Mouse (Mus musculus) urinary bladder, adult 18-20 months (tissue): ENCODE data around the gene Rgl1.

Source experiments
- DNase-seq, 2 experiments: peaks; one replicate each; pipeline ENCODE4 v3.0.0; 2022; ENCODE audit warnings: low spot score in 2 of 2, mixed read lengths in 2 of 2

The Rgl1 gene

DNA sequence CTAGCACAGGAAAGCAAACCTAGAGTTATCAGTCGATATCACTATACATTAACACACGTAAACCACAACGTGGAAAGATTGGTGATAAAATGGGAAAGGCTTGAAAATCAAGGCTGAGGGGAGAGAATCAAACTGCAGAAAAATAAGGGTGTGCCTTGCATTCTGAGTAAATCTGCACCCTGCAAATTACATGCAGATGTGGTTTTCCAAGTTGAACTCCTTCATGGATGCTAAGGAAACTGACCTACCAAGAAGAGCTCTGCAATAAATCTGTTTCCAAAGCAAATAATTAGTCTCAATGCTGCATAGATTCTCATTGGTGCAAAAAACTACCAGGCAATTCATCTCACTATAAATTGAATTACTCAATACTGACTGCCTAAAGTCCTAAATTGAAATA lies 178.7 kb downstream of the Rgl1 start:
- DNase-seq, result no peak

DNA sequence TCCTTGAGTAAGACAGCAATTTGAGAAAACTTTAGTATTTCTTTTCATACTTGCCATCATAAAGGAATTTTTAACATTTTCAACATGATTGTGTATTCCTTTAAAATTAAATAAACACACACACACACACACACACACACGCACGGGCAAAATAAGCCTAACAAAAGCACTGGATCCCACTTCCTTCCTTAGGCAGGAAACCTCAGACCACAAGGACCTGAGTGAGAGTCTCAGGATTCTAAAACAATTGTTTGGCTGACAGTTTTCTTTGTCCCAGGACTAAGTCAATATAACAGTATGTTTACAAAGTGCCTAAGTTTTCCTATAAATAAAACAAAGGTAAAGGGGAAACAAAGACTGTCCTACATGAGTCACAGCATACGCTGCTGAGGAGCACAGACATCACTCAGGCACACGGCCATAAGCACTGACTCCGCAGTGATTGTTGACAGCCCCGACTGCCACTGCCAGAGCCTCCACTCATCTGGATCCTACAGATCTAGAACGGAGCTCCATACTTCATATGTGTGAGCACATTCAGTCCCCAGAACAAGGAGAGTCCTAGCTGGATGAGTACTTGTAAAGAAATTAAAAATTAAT lies 180.7 kb downstream of the Rgl1 start:
- DNase-seq, result no peak

DNA sequence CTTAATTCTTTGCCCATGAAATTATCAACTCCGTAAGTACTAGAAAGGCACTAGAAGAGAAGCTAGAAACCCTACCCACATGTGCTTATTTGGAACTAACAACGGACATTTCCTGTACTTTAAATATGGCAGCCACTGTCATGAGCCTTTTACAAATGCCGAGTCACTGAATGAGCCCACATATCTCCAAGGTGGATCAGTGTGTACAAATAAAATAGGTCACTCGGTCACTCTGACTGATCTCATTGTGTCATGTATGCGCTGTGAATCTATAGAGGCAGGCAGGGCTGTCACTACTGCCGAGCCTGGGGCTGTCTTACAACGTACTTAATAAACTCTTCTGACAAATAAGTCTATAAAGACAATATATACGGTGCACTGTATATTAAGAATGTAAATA lies 181.2 kb downstream of the Rgl1 start:
- no peak for DNase-seq

DNA sequence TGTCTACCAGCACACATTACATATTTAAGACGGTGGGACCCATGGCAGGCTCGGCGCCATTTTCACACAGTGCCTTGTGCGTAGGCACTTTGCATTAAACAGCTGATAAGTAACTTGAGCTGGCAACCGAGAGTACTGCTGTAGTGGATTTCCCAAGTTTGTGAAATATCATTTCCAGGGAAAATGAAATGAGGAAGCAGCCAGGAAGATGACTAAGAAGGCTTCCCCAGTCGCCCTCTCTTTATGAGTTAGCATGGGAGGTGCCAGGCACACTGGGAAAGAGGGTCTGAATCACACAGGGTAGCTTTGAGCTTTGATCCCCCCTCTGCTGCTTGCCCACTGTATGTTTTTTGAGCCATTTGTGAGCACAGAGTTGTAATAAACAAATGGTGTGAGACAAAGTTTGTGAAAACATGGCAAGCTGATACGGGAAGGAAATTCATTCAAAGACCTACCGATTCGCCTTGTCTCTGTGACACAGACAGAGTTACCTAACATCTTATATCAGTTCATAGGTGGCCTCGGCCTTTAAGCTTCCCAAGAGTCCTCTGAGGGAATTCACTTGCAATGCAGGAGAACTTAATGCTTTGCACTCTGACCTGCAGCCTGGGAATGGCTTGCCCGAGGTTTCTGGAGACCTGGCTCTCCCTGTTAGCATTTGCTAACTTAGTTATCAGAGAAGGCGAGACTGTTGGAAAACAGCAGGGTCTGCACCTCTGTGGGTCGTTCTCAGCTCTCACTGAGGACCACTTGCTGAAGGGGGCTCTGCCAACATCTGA lies 184.8 kb downstream of the Rgl1 start:
- no peak for DNase-seq

DNA sequence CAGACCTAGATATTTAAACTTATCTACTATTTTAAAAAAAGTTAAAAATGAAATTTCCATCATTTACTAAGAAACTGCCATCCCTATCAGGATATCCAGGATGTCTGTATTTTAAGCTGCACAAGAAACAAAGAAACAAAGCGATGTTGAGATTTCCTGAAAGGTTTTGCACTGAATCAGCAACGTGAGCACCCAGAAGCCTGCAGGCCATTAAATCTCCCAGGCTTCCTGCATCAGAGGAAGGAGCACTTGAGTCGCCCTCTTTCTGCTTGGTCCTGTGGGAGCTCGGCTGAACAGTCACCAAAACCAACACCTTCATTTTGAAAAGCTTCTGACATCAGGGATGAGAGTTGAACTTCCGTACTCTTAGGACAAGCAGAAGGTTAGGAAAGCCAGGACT lies 187.2 kb downstream of the Rgl1 start:
- DNase-seq, result no peak

DNA sequence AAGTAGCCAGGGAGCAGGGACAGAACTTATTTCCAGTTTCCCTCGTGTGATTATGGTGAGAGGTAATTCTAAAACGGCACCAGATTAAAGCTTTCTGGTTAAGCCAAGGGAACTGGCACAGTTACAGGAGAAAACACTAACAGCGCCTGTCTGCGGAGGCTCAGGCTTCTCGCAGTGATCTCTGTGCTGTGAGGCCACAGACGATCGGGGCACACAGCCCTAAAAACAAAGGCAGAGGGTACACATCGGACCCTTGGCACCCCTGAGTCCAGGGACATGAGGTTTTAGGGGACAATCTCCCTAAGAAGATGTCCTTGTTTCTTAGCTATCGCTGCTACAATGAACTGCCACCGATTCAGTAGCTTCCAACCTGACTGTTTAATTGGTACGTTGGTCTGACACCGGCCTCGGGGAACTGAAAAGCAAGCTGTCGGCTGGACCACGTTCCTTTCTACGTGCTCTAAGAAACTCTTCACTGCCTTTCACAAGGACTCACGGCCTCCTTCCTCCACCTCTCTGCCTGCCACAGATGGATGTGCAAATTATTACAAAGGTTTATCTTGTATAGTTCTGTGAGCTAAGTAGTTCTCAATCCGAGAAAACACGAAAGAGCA lies 187.9 kb downstream of the Rgl1 start:
- DNase-seq, result no peak

DNA sequence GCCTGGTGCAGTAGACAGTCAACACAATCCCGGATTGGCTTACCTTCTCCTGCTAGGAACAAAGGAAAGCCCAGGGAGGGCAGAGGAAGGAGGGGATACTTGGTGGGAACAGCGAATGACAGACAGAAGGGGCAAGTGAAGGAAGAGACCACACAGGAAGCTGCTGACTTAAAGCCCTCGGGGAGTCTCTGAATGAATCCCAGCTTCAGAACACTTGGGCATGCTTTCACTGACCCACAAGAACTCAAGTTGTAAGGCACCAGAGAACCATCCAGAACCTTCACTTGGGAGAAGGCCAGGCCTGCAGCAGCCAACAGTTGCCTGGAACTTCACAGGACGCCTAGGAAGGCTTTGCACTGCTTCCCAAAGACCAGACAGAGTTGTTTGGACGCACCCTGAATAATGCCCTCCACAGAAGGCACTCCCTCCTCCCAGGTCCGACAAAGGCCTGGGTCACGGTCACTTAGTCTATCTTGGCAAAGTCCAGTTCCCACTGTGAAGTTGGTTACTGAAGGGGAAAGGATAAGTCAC lies 189.5 kb downstream of the Rgl1 start:
- no peak for DNase-seq

DNA sequence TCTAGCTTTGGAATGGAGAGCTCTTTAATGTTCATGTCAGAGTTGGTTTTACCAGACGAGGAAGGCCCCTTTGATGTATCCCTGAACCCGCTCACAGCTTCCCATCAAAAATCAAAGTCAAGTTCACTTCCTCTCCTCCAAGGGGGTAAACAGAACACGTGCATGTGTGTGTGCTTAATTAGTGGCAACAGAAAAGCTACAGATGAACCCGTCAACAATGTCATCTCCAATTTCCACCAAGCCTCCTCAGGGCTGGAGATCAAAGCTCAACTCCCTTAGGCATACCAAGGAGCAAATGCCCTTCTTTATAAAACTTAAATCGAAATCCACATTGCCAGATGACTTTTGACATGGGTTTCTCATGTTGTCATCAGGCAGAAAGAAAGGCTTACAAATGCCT lies 191.1 kb downstream of the Rgl1 start:
- no peak for DNase-seq

DNA sequence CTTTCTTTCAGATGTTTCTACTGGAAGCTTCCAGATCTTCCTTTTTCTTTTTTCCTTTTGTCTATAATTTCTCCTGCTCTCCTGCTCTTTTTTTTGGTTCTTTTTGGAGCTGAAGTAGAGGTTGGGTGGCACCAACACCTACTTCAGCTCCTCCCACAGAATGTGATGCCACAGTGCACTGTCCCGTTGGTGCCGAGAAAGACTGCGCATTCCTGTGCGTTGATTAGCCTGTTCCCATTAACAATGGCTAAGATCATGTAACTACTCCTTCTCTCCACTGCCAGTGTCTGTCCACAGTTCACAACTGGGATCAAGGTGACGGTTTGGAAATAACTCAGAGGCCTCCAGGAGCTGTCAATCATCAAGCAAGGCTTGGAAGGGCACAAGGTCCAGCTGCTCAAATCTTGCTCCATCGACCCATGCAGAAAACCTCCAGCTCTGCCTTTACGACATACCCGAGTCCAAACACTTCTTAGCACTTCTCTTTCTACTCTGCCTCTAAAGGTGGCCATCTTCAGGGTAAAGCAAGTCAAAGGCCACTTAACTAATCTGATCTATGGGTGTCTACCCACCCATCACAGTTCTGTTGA lies 192.6 kb downstream of the Rgl1 start:
- DNase-seq, result no peak

DNA sequence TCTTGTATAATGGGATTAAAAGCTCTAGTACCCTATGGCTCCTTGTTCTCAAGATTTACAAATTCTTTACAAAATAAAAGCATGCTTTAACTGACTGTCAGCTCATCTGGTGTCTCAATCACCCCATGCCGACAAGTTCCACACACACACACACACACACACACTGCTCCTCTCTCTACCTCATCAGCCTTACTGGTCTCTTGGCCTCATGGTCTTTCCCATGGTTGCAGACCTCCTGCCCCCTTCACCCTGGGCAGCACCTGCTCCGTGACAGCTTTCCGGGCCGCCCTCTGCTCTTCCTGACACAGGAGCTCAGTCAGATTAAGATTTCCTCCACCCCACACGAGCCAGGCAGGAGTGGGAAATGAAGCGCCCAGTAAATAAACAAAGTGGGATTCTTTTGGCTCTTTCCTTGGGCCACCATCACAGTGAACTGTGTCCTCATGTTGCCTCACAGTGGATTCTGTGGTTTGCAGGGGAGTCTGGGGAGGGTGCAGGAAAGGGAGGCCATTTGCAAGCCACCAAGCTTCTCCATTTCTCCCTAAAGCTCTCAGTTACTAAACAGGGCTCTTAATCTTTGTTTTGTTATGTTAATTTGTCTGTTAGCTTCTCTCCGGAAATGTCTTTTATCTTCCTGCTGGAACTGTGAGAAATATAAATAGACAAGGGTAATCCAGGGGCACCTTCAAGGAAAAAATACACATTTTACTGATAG lies 193.2 kb downstream of the Rgl1 start:
- DNase-seq, result no peak

DNA sequence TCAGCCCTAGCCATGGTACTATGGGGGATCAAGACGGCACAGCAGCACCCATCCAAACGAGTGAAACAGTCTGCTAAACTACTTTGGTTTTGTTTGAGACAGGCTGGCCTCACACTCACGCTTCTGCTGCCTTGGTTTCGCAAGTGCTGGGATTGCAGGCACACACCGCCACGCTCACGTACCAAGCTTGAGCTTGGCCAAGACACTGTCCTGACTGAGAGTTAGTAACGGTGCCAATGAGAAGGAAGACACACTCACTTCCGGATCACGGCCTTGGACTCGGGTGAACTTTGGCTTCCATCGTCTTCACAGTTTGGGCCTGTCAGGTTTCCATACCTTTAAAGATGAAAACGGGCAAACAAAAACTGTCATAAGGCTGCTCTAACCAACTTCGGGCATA lies 194.8 kb downstream of the Rgl1 start:
- no peak for DNase-seq

DNA sequence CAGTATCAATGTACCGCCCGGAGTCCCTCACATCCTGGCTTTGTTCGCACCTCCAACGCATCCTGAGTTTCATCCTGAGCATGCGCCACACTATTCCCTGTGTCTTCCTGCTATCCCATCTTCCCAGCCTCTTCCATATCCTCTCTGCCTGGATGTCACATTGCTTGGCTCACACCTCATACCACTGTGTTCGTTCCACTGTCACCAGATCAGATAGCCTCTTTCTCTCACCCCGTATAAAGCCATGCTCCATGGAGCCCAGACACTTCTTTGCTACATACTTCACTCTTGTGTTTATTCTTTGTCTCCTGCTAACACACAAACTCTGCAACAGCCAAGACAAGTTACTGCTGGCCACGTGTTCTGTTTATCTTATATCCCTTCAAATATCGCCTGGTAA lies 195.5 kb downstream of the Rgl1 start:
- no peak for DNase-seq

DNA sequence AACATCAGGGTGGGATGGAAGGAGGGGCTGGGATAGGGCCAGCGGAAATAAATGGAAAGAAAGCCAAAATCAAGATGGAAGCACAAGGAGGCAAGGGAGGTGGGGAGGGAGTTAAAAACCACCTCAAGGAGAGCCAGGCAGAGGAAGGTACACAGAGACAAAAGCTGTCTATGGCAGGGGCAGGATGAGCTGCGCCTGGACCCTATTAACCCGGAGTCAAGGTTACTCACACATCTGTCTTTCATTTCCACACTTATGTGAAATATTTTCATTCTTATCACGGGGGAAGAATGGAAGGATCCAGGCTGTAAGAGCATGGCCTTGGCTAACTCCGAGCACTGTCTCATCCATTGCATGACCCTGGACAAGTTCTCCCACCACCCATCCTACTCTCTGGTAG lies 202.9 kb downstream of the Rgl1 start:
- DNase-seq, result no peak

DNA sequence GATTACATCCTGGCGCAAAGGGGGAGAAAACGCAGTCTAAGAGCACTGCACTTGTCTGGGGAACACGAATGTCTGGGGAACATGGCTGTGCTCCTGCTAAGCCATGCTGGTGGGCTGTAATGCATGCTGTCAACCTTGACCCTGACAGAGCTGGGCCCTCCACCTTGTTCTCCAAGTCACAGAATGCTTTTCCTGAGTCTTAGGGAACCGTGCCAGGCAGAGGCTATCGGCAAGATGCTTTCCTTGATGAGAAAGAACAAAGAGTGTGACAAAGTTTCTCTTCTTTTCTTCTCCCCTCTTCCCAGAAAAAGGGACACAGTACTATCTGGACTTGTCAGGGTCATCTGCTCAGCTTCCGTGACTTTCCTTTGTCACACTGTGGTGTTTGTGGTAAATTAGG lies 203.3 kb downstream of the Rgl1 start:
- DNase-seq, result no peak

DNA sequence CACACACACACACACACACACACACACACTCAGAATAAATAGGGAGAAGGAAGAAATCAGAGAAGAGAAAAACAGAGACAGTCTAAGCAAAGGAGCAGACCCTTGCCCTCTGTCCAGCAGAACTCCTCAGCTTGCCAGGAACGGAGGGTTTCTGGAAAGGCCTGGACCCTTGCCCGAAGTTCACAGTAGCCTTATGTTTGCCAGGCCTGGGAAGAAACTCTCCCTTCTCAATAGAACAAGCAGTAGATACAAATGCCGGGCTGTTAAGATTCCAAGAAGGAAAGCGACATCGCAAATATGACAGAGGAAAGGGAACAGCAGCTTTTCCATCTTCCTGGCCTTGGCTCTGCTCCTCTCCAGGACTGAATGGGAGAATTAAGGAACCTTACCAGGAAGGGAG lies 205.7 kb downstream of the Rgl1 start:
- DNase-seq, result no peak

DNA sequence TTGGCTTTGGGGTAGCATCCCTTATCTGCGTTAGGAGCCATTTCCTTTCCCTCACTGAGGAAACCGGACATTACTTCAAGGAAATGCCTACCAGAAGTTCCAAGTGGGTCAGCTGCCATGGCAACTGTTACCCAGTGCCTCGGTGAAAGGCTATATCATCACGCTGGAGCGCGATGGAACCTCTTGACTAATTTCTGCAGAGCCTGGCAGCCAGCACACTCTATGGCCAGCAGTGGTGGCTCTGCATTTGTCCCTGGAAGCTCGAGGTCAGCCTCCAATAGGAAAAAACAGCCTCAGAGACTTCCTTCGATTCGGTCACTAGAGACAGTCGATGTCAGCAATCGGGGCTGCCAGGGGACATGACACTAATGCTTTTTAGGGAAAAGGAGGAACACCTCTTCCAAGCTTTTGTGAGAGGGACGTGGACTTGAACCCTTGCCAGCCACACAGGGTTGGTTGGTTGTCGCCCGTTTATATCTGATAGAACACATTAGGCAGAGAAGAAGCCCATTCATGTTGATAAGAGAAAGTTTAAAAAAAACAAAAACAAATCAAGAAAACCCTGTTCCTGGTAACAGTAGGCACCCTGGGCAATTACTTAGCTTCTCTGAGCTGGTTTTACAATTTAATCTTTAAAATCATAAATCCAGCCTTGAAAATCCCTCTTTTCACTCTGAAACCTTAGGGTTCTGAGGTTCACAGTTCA lies 209.4 kb downstream of the Rgl1 start:
- no peak for DNase-seq

DNA sequence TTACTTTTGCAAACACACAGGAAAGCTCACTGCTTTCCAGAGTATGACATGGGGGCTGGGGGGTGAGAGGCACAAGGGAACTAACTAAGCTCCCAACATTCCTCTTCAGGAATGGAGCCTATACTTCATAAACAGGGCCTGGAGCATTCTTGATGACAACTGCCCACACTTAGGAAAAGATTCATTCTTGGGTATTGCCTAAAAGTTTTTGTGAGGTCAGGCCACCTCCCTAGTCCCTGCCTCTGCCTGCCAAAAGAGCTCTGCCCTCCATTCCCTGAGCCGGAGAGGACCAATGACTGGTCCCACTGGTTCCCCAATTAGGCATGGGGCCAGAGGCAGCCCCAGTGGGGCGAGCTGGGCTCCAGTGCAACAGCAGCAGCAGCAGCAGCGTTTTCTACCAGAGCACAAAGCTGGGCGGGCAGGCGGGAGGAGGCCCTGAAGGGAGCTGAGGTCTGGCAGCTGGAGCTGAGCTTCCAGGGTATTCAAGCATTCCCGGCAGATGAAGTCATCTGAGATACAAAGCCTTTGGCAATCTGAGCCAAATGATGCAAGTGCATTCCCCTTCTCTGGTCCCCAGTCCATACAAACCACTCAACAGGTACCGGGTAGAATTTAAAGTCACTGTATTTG lies 210.1 kb downstream of the Rgl1 start:
- peak in 1 of 2 experiments; percentile 57 for DNase-seq

DNA sequence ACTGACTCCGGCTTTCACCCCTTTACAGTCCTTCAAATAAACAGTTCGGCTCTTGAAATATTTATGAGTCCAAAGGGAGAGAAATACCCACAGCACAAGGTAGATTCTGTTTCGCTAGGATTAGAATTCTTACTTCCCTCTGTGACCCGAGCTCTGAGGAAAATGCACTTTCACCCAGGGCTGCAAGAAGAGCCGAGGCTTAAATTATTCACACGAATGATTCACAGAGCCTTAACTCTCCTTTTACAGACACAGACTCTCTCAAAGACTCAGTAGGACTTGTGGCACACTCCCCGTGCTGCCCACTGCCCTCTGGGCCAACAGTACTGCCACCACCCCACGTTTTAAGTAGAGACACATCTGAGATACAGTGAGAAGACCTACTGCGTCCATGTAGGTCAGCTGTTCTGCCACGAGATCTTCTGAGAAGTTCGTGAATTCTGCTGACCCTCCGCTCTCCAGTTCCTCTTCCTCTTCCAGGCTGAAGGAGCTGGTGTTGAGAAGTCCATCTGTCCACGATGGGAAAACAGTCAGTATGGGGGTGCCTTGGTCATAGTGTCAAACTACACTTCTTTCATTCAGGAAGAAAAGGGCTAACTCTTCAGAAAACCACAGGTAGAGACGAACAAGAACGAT lies 212.1 kb downstream of the Rgl1 start:
- no peak for DNase-seq

DNA sequence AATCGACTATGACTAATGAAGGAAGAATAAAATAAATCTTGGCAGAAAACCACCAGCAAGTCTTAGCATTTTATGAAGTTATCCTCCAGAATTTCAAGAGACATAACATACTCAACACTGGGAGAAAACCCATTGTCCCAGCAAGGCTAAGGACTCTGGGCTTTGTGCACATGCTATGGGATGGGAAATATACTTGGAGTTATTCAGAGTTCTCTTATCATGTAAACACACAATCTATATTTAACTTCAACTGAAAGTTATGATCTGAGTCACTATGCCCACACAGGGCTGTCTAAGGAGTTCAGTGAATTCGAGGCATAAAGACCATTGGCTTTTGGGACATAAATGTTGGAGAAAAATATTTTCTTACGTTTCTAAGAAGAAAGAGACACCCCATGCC lies 215.2 kb downstream of the Rgl1 start:
- DNase-seq, result no peak

DNA sequence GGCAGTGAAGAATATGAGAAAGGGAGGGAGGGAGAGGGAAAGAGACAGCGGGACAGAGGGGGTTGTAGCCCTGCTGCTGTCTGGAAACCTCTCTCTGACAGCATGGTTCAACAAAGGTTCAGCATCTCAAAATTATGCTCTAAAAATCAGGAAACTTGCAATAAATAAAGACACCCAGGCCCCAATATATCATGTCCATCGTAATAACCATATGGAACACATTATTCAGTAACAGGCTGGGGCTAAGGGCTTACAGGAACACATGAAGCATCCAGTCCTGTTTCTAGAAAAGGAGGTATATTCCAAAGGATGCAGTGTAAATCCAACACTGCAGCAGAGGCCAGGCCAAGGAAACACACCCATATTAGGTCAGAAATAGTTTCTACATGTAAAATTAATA lies 215.6 kb downstream of the Rgl1 start:
- DNase-seq, result no peak
